Mouse (Mus musculus) left cerebral cortex, postnatal 14 days (tissue): Measurements from ENCODE around the gene Tada2b. TPM values are rescaled to one million over a fixed set of nuclear protein-coding genes. Genes with fewer than 3 reads are reported as not detected.
A peak's percentile ranks its signal among the peaks of the same experiment; 100 is the strongest.

Source experiments
- DNase-seq, 2 experiments: peaks; one replicate each; pipeline ENCODE4 v3.0.0; 2021 to 2022; ENCODE audit warnings: low spot score in 2 of 2, mixed read lengths in 1 of 2
- intact Hi-C: fragments of 180-260 bp; cut with DNase I; formaldehyde crosslinking; loops from one replicate; pipeline ENCODE4 v1.15.1; 2025
- total RNA-seq, 2 experiments: library from RNA; stranded (reverse); gene quantifications; 2 replicates each; pipeline ENCODE4 v1.2.3; 2021

The Tada2b gene
- total RNA-seq, 2 experiments from 2014 or later: 26.5 to 29.1 TPM

GRCm38 (mm10) chr5:36485306-36485705 is 1.2 kb upstream of the Tada2b start:
- intact Hi-C loops: no loop called here
- no peak for DNase-seq

DNA sequence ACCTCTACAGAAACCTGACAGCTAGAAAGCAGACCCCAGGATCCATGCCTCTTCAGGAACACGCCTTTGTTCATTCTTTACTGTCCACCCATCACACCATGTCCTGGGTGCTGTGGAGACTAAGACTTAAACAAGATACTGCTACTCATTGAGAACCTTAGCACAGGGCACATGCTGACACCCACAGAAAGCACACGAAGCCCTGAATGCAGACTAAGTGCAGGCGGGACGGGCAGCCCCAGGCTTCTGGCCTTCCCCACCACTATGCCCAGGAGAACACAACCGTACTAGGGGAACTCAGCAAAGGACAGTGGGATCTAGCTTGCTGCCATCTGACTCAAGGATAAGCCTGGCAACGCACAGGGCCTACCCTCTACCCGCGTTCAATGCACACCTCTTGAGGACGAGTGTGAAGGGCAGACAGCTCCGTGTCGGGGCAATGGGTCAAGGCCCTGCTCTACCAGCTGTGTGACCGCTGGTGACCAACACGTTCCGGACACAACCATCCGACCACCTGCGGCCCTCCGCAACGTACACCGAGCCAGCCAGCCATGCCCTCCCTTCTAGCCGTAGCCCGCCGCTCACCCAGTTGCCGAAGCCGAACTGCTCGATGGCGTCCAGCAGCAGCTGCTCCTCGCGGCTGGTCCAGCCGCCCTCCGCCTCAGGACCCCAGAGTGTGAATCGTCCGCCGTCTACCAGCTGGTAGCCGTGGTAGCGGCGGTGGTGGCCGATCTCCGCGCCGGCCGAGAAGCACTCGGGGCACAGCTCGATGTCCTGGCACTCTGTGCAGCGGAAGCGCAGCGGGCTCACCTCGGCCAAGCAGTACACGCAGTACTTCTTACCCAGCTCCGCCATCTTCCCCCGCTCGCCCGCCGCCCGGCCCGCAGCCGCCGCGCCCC is 633 bp downstream of the Tada2b start:
- intact Hi-C loops: loop anchor here (5.0 kb wide), 1 partner anchor 99 kb away; no protein-coding TSS in a partner anchor

DNA sequence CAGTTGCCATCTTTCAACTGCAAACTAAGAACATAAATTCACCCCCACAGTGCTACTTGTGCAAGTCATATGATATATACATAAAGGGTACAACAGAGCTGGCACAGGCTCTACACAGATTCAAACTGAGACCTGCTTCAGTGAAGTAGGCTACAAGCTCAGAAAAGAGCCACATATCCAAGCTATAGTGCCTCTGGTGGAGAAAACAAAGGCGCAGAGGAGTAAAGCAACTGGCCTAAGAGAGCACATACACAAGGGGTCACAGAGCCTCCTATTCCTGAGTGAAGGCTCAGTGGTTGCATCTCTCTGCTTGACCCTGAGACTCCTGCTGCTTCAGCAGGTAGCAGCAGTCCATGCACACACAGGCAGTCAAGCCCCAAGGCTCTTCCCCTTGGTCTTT is 3.0 kb downstream of the Tada2b start:
- no peak for DNase-seq
- intact Hi-C loops: loop anchor here (5.0 kb wide), 1 partner anchor 101 kb away; no protein-coding TSS in a partner anchor

More for the DNA sequence above, 633 bp downstream of the Tada2b start:
- peak; percentile 15 to 31 for DNase-seq

- intact Hi-C loops: loop anchor here (5.0 kb wide), 1 partner anchor 102 kb away; no protein-coding TSS in a partner anchor
- DNase-seq: no peak
Observed at GRCm38 (mm10) chr5:36480398-36480797, 3.7 kb downstream of the Tada2b start.

DNA sequence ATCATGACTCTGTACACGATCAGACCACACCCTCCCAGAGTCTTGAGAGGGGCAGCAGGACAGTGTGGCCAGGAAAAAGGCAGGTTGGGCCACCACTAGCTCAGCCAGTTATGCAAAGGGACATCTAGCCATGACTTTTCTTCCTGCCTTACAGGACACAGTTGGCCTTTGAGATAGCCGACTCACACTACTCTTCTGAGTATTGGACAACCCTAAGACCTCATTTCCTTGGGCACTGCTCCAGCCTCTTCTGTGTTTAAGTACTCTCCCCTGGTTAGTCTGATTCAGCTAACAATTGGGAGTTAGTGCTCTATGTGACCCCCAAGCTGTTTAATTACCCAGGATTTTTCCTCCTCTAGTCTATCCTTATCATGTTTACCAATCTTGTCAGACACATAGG is 4.3 kb downstream of the Tada2b start:
- DNase-seq: no peak
- intact Hi-C loops: loop anchor here (5.0 kb wide), 1 partner anchor 103 kb away; no protein-coding TSS in a partner anchor

DNA sequence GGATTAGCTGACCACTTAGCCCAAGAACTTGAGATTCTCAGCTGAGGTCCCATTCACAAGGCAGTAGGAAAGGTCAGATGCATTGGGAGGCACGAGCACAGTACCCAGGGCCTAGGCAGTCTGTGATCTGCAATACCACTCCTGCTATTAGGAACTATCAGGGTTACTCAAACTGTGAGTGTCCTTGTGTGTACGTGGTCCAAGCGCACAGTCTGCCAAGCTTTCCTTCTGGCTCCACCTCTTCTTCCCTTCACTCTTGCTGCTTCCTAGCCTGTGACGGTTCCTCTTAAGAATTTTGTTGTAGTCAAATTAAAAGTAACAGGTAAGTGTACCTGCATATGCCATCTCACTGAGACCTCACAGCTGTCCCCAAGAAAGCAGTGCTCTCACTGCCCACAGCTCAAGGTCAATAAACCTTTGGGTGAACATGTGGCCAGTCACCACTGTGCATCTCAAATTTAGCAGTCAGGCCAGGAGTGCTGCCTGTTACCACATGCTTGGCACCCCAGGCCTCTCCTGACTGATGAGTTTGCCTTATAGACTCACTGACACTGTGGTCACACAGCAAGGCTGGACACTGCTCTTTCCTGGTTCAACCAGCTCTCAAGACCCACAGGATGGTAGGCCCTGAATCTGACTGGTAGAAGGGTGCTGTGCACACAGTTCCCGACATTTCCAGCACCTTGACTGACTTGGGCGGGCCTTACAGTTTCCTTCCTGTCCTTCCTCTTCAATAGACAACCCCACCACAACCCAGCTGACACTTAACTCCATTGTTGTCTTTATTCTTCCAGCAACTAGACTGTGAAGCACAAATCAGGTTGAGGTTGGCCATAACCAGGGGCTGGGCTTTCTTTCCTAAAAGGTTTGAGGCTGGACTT is 5.3 kb downstream of the Tada2b start:
- intact Hi-C loops: no loop called here
- DNase-seq: no peak

DNA sequence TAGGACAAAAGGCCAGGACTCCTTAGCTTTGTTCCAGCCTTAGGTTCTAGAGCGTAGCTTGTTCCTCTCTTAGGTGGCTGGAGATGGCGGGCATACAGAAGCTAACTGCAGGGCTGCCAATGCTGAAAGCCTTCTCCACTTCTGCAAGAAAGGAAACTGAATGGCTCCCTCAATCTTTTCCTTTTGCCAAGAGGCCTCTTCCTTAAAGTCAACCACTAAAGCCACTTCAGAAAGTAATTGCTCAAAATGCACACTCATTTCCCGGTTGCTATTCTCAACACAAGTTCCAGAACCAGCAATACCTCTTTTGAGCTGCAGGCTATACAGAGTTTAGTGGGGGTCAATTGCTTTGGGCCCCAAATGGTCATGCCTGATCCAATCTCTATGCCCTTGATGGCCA is 6.6 kb downstream of the Tada2b start:
- intact Hi-C loops: no loop called here
- DNase-seq: no peak

DNA sequence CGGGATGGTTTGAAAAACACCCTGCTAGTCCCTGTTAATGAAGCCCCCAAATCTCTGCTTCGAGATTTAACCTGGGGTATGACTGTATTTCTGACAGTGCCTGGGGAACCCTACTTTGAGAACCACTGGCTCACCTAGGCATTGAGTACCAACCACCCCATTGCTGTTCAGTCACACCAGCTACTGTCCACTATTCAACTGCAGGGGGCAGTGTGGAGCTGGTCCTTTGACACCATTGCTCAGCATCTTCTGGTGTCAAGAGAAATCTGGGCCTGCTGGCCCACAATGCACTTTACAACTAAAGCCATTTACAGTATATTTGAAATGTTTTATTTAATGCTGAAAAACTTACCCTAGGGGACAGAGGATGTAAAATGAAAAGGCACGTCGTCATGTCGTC is 9.8 kb downstream of the Tada2b start:
- DNase-seq: peak; percentile 72 to 77
- intact Hi-C loops: no loop called here

DNA sequence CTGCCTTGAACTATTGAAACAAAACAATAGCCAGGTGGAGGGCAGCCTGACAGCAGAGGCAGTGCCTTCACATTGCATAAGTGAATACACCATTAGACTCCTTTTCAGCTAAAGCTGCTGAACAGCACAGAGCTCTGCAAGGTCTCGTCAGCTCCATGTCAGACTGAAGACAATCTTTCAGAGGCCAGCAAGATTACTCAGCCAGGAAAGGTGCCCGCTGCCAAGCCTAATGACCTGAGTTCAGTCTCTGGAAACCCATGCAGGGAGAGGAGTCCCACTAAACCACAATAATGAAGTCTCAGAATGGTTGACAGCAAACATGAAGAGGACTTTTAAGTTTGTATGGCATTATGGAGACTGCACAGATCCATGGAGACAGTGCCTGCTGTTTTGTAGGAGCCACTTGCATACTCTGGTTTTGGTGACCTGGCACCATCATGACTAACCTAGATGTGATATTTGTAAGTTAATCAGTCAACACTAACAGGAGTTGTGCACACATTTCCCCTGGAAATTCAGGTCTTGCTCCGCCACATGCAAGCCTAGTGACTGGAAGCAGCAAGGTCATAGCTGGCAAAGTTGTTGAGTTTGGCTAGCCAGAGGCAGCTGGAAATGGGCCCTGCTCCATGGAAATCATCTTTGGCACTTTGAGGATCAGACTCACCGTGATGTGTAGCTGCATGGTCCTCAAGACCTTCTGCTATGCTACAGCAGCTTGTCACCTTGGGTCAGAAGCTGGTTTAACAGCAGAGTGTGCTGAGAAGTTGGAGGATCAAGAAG is 11.0 kb downstream of the Tada2b start:
- DNase-seq: no peak
- intact Hi-C loops: no loop called here

GRCm38 (mm10) chr5:36471206-36471605 is 12.9 kb downstream of the Tada2b start:
- no peak for DNase-seq
- intact Hi-C loops: no loop called here

- intact Hi-C loops: no loop called here
- DNase-seq: no peak
Observed at GRCm38 (mm10) chr5:36465889-36466288, 18.2 kb downstream of the Tada2b start.

DNA sequence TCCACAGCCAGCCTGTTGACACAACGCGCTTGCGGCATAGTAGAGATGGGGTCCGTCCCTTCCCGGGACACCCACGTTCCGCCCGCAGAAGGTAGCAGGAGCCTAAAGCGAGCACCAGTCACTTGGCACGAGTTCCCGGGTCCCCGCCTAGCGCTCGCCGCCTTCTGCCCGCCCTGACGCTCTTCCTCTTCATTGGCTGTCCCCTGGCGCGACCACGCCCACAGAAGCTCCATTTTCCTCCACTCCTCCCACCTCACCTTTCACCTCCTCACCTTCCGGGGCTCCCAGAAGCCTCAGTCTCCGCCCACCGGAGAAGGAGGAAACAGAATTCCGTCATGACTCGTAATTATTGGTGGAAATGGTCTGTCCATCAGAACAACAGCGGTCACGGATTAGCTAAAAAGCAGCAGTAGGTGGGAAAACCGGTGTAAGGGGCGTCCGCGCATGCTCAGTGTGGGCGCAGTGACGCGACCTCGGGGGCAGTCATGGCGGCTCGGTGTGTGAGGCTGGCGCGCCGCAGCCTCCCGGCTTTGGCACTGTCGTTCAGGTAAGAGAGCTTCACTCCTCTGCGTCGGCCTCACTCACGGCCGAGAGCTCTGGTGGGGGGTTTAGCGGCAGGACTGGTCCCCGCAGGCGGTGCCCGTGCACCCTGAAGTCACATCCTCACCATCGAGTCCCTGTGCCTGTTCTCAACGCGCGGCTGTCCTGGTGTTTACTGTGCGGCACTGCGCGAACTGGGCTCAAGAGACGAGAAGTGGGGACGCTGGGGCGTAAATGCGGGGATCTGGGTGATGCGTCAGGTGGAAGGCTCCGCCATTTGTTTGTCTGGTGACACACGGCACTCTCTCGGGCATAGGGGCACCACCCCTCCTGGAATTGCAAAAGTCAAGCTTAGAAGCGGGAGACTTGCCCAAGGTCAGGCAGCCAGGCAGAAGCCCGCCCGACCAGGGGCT is 19.1 kb downstream of the Tada2b start, which contains the start of gene Grpel1:
Grpel1 (plus strand) TSS at position 290 of the 953 bp plus-strand sequence.
- intact Hi-C loops: loop anchor here (5.0 kb wide), 1 partner anchor 277 kb away; no protein-coding TSS in a partner anchor
- peak; percentile 98 to 100 for DNase-seq

GRCm38 (mm10) chr5:36463391-36463790 is 20.7 kb downstream of the Tada2b start:
- intact Hi-C loops: loop anchor here (5.0 kb wide), 1 partner anchor 279 kb away; no protein-coding TSS in a partner anchor
- no peak for DNase-seq

GRCm38 (mm10) chr5:36462810-36463209 is 21.3 kb downstream of the Tada2b start:
- peak; percentile 74 to 79 for DNase-seq
- intact Hi-C loops: loop anchor here (5.0 kb wide), 1 partner anchor 279 kb away; no protein-coding TSS in a partner anchor

GRCm38 (mm10) chr5:36461231-36461630 is 22.9 kb downstream of the Tada2b start:
- no peak for DNase-seq
- intact Hi-C loops: loop anchor here (5.0 kb wide), 1 partner anchor 281 kb away; no protein-coding TSS in a partner anchor

- intact Hi-C loops: loop anchor here (5.0 kb wide), 1 partner anchor 282 kb away; no protein-coding TSS in a partner anchor
- DNase-seq: no peak
Observed at GRCm38 (mm10) chr5:36460712-36461111, 23.4 kb downstream of the Tada2b start.

DNA sequence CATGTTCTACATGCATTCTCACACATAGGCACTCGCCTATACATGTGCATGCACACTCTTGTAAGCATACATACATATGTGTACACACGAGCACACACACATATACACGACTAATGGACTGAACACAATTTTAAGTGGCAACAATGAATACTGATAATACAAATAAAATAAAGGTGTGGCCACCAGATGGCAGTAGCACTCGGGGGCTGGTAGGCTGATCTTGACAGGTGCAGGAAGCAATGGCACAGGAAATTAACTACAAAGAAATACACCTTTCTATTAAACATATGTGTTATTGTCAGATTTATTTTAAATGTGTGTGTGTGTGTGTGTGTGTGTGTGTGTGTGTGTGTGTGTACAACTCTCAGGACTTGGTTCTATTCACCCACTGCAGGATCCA is 25.2 kb downstream of the Tada2b start:
- peak in 1 of 2 experiments; percentile 42 for DNase-seq
- intact Hi-C loops: no loop called here

DNA sequence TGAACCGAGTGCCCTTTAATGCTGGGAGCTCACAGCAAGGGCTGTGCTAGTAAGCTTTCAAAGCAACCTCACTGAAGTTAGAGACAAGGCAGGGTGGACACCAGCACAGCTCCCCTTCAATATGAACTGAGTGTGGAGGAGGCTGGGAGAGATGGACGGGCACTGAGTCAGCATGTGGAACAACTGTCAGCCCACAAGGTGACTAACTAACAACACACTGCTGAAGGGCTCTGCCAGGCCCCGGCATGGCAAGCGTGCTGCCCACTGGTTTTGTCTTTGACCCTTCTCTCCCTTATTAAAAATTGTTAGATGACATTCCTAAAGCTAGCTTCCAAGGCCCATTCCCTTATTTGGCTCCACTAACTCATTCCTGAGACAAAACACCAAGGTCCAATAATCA is 26.4 kb downstream of the Tada2b start:
- no peak for DNase-seq
- intact Hi-C loops: no loop called here
